Mouse (Mus musculus) embryonic facial prominence, embryonic 10.5 days (tissue): ENCODE measurements around the gene Olfr1338. TPM values are rescaled to one million over a fixed set of nuclear protein-coding genes. Genes with fewer than 3 reads are reported as not detected.
"Not testable (repeated sequence)": the region's sequence is repeated elsewhere in the genome, so short reads cannot be mapped to it uniquely, and the experiment has no call there.

Source experiments
- DNase-seq: peaks from one replicate; pipeline ENCODE4 v3.0.0-alpha.2; 2017; ENCODE audit warnings: low spot score
- H3K27ac ChIP-seq: fragments of 300-500 bp; sonication (generic); replicated peaks from 2 replicates; pipeline ENCODE4 v1.5.1; 2016; ENCODE audit warnings: mild to moderate bottlenecking
- H3K27me3 ChIP-seq: fragments of 300-500 bp; sonication (generic); replicated peaks from 2 replicates; pipeline ENCODE4 v1.6.1; 2016; ENCODE audit warnings: low read depth, mild to moderate bottlenecking; ENCODE audit not compliant: poor library complexity, severe bottlenecking
- H3K36me3 ChIP-seq: fragments of 300-500 bp; sonication (generic); replicated peaks from 2 replicates; pipeline ENCODE4 v1.6.1; 2016; ENCODE audit warnings: mild to moderate bottlenecking, moderate library complexity
- H3K4me1 ChIP-seq: fragments of 300-500 bp; sonication (generic); 2 replicates; pipeline ENCODE4 v1.6.1; 2016
- H3K4me3 ChIP-seq: fragments of 300-500 bp; sonication (generic); 2 replicates; pipeline ENCODE4 v1.5.1; 2016; ENCODE audit warnings: mild to moderate bottlenecking, moderate library complexity
- H3K9me3 ChIP-seq: fragments of 300-500 bp; sonication (generic); 2 replicates; pipeline ENCODE4 v1.6.1; 2016; ENCODE audit warnings: mild to moderate bottlenecking
- WGBS: fragments of 180-500 bp; shearing (Covaris S2); methylation state at CpG from one replicate; pipeline ENCODE4 v1.1.7; 2016; 5-methylcytosine and 5-hydroxymethylcytosine counted together
- polyA plus RNA-seq: library from polyadenylated mRNA; unstranded; fragments of >200 nt; fragmentation: Nextera tagmentation; extraction: Ambion mirVana; gene quantifications from 2 replicates; pipeline ENCODE4 v1.2.1, GENCODE M21; 2016

Olfr1338 gene
- not detected in 2 replicates for polyA plus RNA-seq

DNA sequence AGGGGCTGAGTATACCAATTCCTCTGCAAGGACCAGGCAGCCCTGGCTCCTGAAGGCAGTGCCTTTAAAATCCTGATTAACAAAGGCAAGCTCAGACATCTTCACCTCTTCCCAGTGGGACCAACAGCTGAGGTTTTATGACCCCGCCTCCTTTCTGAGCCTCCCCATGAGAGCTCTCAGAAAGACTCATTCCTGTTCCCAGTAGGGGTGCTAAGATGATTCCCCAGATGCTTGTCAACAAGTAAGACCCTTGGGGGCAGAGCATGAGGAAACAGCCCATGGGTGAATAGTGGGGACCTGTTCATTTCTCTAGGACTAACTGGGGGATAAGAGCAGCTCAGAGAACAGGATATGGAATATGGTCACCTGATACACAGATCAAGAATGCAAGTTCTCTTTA is at the start of gene Olfr1338:
Gene Olfr1338 (minus strand): TSS at position 101 of the 400 bp plus-strand sequence.
- no peak for DNase-seq
- Histone ChIP-seq H3K27ac (no peak within 1 kb of the TSS), H3K4me1 (no peaks in the 10 kb centered on the region), H3K9me3 (no peaks in the 10 kb centered on the region), H3K27me3 (no peaks in the 10 kb centered on the region), H3K4me3 (no peak within 1 kb of the TSS), H3K36me3 (no peaks in the 10 kb centered on the region)
- WGBS = 94% methylated on average over 1 of the region's 1 CpGs

DNA sequence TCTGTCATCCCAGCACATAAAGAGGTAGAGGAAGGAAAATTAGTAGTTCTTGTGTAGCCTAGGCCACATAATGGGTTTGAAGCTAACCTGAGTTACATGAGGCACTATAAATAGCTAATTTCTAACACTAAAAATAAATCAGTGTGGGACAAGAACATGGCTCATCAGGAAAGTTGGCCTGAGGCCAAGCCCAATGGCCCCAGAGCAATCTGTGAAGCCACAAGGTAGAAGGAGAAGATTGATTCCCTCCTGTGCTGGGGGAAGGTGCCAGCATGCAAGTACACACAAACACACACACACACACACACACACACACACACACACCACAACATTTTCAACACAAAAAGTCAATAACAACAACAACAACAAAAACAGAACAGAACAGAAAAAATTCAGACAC is 34.3 kb upstream of the Olfr1338 start:
- H3K27ac ChIP-seq, H3K36me3 ChIP-seq, H3K4me1 ChIP-seq, DNase-seq, H3K4me3 ChIP-seq, H3K27me3 ChIP-seq, H3K9me3 ChIP-seq: not testable (repeated sequence)

DNA sequence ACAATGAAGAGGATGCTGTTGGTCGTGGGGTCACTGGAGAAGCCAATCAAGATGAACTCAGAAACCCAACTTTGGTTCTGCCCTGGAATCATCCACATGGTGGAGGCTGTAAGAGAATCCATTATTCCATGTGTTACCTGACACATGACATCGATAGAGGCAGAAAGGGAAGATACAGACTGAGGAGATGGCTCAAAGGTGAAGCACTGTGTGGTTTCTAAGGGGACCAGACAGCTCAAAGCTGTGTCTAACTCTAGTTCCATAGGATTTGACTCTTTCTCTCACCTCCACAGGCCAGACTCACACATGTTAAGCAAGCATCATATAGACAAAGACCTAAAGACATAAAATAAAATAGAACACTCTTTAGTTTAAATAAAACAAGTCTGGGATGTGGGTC is 23.9 kb upstream of the Olfr1338 start, which contains the start of gene Olfr1337:
Gene Olfr1337 (minus strand): TSS at position 101 of the 400 bp plus-strand sequence.
- Histone ChIP-seq H3K27me3 (no peaks in the 10 kb centered on the region), H3K4me3 (no peak within 1 kb of the TSS)
- WGBS = 84% methylated on average over 2 of the region's 2 CpGs

DNA sequence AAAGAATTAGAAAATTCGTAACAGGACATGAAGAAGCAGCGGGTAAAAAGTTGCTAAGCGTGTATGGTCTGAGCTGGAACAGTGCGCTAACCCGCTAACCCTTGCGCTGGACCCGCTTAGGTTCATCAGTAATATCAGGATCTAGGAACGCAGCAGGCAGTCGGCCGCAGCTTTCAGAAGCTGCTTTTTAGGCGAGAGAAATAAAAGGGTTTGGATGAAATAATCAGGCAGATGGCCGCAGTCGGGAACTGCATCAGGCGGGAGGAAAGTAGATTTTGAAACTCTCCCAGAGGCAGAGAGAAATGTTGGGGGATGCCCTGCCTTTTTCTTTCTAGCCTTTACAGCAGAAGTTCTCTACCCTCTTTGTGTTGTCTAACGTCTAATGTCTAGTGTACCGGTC is 16.7 kb downstream of the Olfr1338 start:
- peaks cover 48% of the 10 kb centered on the region for H3K27me3 ChIP-seq
- H3K27ac ChIP-seq = no peak overlapping the region
- H3K9me3 ChIP-seq = peaks cover 8% of the 10 kb centered on the region; the same call in 1 of the 2 replicates
- peak; percentile 11 for DNase-seq
- no peaks in the 10 kb centered on the region for H3K36me3 ChIP-seq
- H3K4me3 ChIP-seq = no peak overlapping the region
- peaks cover 5% of the 10 kb centered on the region; the same call in 1 of the 2 replicates for H3K4me1 ChIP-seq
- WGBS = 5% methylated on average over 16 of the region's 16 CpGs

More for the DNA sequence above, 23.9 kb upstream of the Olfr1338 start, which contains the start of gene Olfr1337:
- H3K27ac ChIP-seq = no peak within 1 kb of the TSS
- no peaks in the 10 kb centered on the region for H3K9me3 ChIP-seq
- DNase-seq = no peak
- H3K36me3 ChIP-seq = no peaks in the 10 kb centered on the region
- no peaks in the 10 kb centered on the region for H3K4me1 ChIP-seq

DNA sequence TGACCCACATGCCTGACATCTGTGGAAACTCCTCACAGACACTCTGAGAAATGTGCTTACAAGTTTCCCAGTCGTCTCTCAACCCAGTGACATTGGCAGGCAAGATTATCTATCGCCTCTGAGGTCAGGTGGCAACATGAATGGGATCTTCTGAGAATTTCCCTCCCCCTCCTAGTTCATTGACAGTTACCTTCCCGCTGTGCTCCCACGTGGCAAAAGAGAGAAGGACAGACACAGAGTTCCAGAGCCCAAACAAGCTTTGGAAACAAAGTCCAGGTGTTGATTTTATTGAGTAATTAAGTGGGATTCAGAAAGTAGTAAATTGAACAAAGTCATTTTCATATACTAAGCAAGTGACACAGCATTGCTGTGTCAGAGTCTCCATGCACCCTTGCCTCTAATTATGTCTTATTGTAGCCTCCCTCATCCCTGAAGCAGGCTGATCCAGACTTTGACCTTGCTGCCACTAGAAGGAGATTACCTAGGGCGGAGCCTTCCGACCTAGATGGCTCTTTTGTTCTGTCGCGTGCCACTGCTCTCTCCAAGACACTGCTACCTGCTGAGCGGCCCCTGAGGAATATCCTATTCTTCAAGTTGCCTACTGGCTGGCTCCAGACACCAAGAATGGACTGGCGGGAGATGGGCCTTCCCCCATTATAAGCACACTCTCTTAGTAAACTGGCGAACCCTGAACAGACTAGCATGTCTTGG is 17.4 kb downstream of the Olfr1338 start:
- WGBS = 5% methylated on average over 11 of the region's 11 CpGs
- Histone ChIP-seq H3K27ac (no peak overlapping the region), H3K27me3 (peaks cover 48% of the 10 kb centered on the region), H3K36me3 (no peaks in the 10 kb centered on the region), H3K9me3 (peaks cover 4% of the 10 kb centered on the region; the same call in 1 of the 2 replicates), H3K4me1 (peaks cover 5% of the 10 kb centered on the region; the same call in 1 of the 2 replicates), H3K4me3 (no peak overlapping the region)
- DNase-seq = peak; percentile 9

DNA sequence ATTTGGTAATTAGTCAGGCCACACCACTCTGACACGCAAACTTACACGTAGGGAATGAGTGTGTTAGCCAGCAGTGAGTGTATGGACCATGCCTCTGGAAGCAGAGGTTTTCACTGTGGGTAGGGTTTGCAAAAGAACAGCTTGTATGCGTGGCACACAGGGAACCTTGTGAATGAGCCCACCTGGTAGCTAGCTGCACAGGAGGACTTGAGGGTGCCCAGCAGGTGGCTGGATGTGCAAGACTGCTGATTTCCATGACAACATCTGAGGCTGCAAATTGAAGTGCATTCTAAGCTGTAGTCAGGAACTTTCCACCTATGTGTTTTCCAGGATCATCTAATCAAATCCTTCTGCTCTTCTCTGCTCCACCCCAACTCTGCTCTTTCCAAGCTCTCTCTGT is 19.0 kb downstream of the Olfr1338 start:
- Histone ChIP-seq H3K4me1 (peaks cover 5% of the 10 kb centered on the region; the same call in 1 of the 2 replicates), H3K36me3 (no peaks in the 10 kb centered on the region), H3K4me3 (no peak overlapping the region), H3K27ac (no peak overlapping the region), H3K27me3 (peaks cover 48% of the 10 kb centered on the region), H3K9me3 (no peaks in the 10 kb centered on the region)
- DNase-seq = no peak
- WGBS = 70% methylated on average over 3 of the region's 3 CpGs

DNA sequence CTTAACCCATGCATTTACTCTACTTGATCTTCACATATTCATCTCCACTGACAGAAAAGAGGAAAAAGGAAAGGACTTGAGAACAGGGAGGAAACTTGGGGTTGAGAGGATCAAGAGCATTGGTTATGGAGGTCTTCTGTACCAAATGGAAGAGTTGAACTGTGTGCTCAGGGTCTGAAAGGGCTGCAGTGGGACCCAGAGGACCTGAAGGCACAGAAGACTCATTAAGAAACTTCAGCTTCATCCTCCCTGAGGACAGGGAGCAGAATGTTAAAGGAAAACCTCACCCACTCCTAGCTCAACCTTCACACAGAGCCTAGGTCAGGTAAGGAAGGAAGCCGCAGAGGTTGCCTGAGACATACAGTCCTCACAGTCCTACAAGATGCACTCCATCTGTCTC is 26.7 kb downstream of the Olfr1338 start, which contains the start of gene Olfr1339:
Gene Olfr1339 (plus strand): TSS at position 301 of the 400 bp plus-strand sequence.
- no peaks in the 10 kb centered on the region for H3K4me1 ChIP-seq
- WGBS = 100% methylated on average over 1 of the region's 1 CpGs
- H3K9me3 ChIP-seq = no peaks in the 10 kb centered on the region
- H3K36me3 ChIP-seq = no peaks in the 10 kb centered on the region
- no peaks in the 10 kb centered on the region for H3K27me3 ChIP-seq
- no peak within 1 kb of the TSS for H3K4me3 ChIP-seq
- H3K27ac ChIP-seq = no peak within 1 kb of the TSS
- no peak for DNase-seq

DNA sequence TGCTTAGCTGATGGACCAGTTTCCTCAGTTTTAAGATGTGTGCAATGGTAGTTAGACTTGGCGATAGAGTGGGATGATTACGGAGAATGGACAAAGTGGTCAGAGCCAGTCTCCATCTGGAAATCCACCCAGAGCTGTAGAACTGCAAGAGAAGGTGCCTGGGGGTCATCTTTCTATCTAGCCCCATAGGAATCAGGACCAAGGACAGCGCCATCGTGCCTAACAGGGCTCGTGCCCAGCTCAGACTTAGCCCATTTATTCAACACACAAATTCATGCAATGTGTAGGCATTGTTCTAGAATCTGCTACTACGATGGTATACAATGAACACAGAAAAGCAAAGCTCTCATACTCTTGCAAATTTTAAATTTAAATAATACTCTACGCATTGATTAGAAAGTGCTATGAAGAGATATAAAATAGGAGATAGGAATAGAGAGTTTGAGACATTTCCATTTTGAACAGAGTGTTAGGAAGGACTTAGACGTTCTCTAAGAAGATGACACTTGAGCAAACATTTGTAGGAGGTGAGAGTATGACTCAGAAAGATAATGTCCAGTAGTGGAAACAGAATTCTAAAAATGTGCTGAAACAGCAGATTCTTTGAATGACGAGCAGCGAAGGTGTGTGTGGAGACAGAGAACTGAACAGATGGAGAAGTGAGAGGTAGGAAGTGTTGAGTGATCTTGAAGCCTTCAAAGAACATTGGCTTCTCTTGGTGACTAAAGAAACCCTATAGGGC is 36.6 kb downstream of the Olfr1338 start:
- H3K4me3 ChIP-seq = no peak overlapping the region
- H3K27ac ChIP-seq = no peak overlapping the region
- 55% methylated on average over 10 of the region's 10 CpGs for whole genome bisulfite sequencing
- no peaks in the 10 kb centered on the region for H3K36me3 ChIP-seq
- H3K9me3 ChIP-seq = no peaks in the 10 kb centered on the region
- no peaks in the 10 kb centered on the region for H3K4me1 ChIP-seq
- DNase-seq = peak; percentile 52
- H3K27me3 ChIP-seq = no peaks in the 10 kb centered on the region

DNA sequence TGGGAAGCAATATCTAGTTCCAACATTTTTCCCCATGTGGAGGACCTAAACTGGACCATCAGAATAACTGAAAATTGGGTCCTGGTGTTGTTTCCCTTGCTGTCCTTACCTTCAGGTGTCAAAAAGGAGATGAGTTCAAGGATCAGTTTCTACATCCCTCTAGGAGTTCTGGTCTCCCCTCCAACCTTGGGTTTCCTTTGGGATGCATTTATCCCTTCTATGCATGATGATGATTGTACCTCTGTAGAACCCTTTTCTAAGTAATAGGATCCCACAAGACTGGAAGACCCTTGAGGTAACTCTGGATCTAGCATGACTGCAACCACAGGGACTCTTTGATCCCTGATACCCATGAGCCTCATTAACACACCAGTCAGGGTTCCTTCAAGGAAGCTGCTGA is 38.7 kb downstream of the Olfr1338 start, which contains the start of gene Olfr1340:
Gene Olfr1340 (plus strand): TSS at position 301 of the 400 bp plus-strand sequence.
- Histone ChIP-seq H3K9me3 (no peaks in the 10 kb centered on the region), H3K4me1 (no peaks in the 10 kb centered on the region), H3K27me3 (no peaks in the 10 kb centered on the region), H3K36me3 (no peaks in the 10 kb centered on the region), H3K4me3 (no peak within 1 kb of the TSS), H3K27ac (no peak within 1 kb of the TSS)
- DNase-seq = no peak

DNA sequence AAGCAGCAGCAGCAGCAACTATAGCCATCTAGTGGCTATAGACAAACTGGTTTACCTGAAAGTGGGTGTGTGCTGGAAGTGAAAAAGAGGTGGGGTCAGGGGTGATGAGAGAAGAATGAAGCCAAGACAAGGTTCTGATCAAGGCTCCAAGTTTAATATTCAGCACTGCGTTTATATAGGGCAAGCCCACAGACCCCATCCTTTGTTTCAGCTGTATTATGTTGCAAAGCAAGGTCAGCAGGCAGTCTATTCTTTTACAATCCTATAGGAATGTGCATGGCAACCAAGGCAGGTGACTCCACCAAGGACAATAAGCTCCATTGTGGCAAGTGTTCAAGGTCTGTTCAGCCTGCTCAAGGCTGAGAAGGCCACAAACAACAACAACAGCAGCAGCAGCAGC is 46.9 kb downstream of the Olfr1338 start:
- Histone ChIP-seq H3K4me3 (no peak overlapping the region), H3K4me1 (no peaks in the 10 kb centered on the region), H3K27me3 (no peaks in the 10 kb centered on the region), H3K36me3 (no peaks in the 10 kb centered on the region), H3K9me3 (no peaks in the 10 kb centered on the region), H3K27ac (no peak overlapping the region)
- no peak for DNase-seq
- WGBS = 36% methylated on average over 1 of the region's 1 CpGs

DNA sequence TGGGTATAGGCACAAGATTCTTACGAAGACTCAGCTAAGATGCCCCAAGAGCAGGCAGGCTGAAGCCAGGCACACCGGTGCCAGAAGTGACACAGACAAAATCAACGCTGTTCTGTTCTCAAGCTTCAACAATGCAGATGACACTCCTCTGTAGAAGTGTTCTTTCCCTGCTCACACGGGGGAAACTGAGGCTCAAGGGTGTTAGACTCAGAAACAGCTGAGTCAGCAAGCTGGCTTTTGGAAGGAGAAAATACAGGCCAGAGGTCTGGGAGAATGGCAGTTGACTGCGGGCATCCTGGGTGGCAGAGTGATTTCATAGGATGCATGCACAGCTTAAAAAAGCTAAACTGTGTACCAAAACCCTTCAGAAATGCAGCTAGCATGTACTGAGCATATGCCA is 50.5 kb downstream of the Olfr1338 start:
- no peak for DNase-seq

DNA sequence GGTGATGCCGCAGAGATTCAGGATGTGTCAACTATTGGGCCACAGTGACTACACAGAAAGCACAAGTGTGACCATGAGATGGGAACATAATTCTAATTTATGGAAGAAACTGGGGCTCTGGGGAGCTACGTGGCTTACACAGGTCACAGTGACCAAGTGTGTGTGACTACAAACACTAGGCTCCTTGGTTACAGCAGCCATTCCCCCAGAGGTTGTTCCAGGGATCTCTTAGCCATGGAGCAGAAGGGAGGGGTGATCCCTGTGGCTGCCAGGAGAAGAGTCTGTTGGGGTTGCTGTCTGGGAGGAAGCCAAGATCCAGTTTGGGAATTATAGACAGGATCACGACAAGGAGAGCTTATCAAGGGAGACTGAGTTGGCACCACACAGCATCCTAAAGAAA is 55.3 kb downstream of the Olfr1338 start, which contains the start of gene Olfr1341:
Gene Olfr1341 (plus strand): TSS at position 301 of the 400 bp plus-strand sequence.
- no peak within 1 kb of the TSS for H3K4me3 ChIP-seq
- no peaks in the 10 kb centered on the region for H3K4me1 ChIP-seq
- no peak within 1 kb of the TSS for H3K27ac ChIP-seq
- no peak for DNase-seq
- H3K27me3 ChIP-seq = no peaks in the 10 kb centered on the region
- WGBS = 87% methylated on average over 3 of the region's 3 CpGs
- no peaks in the 10 kb centered on the region for H3K36me3 ChIP-seq
- no peaks in the 10 kb centered on the region for H3K9me3 ChIP-seq

More for the DNA sequence above, 50.5 kb downstream of the Olfr1338 start:
- Histone ChIP-seq H3K36me3 (no peaks in the 10 kb centered on the region), H3K27me3 (no peaks in the 10 kb centered on the region), H3K4me3 (no peak overlapping the region), H3K27ac (no peak overlapping the region), H3K4me1 (no peaks in the 10 kb centered on the region), H3K9me3 (no peaks in the 10 kb centered on the region)
- WGBS = 85% methylated on average over 5 of the region's 5 CpGs
